Mouse (Mus musculus): ENCODE results near the gene Rpusd1.

DNA sequence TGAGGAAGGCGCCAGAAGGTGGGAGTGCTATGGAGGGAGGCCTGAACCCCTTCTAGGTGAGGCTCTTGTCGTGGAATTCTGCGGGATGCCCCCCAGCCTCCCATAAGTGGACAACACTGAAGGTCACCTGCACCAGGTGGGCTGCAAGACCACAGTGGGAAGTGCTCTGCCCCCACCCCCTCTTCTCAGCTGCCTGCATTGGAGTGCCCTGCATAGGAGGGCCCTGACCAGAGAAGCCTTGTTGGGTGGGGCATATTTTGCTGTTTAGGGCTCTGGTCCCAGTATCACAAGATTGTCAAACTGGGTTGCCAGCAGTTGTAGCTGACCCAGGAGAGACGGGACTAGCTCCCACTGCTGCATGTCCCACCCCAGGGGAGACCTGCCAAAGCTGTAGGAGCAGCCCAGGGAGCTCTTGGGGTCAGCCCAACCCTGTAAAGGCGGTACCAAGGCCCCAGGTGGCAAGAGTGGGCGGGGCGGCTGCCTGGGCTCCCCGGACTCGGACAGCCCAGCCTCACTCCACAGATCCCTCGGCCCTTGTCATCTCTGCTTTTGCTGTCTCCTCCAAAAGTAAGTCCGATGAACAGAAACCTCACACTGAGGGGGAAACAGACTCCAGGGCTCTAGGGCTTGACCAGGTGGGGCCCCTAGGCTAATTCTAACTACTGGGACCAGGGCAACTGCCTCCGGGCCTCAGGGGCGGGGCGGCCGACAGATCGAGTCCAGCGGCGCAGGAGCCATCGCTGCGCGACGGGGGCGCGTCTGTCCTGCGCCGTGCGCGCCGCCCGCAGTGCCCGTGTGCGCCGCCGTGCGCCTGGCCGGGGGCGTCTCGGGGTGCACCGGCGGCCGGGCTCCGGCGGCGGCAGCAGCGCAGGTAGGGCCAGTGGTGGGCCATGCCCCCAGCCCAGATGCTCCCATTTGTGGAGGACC, 10.5 kb upstream of the Rpusd1 start, which contains the start of gene Gng13:
- TF ChIP-seq CTCF (IDR thresholded peaks at IDR 0.05; ENCODE audit: low read depth, low read length) (no peak), EP300 (IDR thresholded peaks at IDR 0.05; ENCODE audit: insufficient read depth, low read depth, low read length) (no peak), POLR2A (IDR thresholded peaks at IDR 0.05; ENCODE audit: insufficient read depth, low read length) (no peak)
